Mouse (Mus musculus) megakaryocyte, embryonic 14.5 days (primary cell): ENCODE results near the gene Max.

Experiments
- FLI1 ChIP-seq: IDR thresholded peaks from 2 replicates; pipeline ENCODE4 v1.6.1; 2012; ENCODE audit warnings: low read length, inconsistent platforms, mixed read lengths
- GATA1 ChIP-seq: IDR thresholded peaks from 3 replicates; pipeline ENCODE4 v1.6.1; 2012; ENCODE audit warnings: mixed read lengths, low read length, inconsistent platforms, borderline replicate concordance

DNA sequence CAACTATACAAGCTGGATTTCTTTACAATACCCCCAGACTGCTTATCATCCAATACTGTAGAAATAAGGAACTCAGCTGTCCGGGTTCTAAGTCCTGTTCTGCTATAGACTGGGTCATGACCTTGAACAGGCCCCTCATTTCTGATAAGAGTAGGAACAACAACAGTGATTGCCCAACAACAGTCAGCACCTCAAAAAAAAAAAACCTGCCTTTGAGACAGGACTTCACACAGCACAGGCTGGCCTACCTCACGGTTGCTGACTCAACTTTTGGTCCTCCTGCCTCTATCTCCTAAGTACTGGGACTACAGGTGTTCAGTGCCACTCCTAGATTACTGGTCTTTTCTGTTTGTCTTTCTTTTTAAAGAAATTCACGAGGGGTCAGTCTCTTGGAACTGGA, 13.2 kb downstream of the Max start:
- TF ChIP-seq GATA1 (no peak), FLI1 (no peak)
